Mouse (Mus musculus): ENCODE results near the gene Cntln. TPM values are rescaled to one million over a fixed set of nuclear protein-coding genes. Genes with fewer than 3 reads are reported as not detected.
A peak's percentile ranks its signal among the peaks of the same experiment; 100 is the strongest.

Gene Cntln
- total RNA-seq, 2 experiments from 2014 or later = 8.6 to 9.8 TPM

GRCm38 (mm10) chr4:85168001-85168400 lies 283.9 kb downstream of the Cntln start:
- Histone ChIP-seq H3K27ac (no peak overlapping the region), H3K4me3 (no peak overlapping the region)
- DNase-seq (ENCODE audit: extremely low spot score in 1 of 2, low spot score in 2 of 2) = no peak
- intact Hi-C loops (cut with DNase I) = loop anchor here (10.0 kb wide), 1 partner anchor 867 kb away; no protein-coding TSS in a partner anchor
- no peak for TF ChIP-seq CTCF (IDR thresholded peaks at IDR 0.05)

DNA sequence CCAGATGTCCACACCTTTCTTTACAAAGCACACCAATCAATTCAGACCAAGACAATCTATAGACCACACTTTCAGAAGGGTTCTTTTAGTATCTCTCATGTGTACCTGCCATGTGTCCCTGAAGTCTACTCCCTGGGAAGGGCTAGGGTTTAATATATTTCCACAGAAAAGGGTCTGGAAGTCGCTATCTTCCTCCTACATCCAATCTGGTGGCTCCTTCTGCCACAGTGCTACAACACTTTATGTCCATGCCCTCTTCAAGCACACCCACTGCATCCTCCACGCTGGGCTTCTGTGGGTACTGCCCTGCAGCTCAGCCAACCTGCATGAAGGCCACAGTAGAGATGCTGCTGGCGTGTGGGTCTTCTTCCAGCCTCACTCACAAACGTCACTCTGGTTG lies 291.4 kb downstream of the Cntln start:
- intact Hi-C loops (cut with DNase I) = loop anchor here (5.0 kb wide), 1 partner anchor 152 kb away; no protein-coding TSS in a partner anchor
- TF ChIP-seq CTCF (IDR thresholded peaks at IDR 0.05) = no peak
- H3K27ac ChIP-seq = peak overlapping the region; percentile 38; the same call in 1 of the 2 replicates
- DNase-seq (ENCODE audit: extremely low spot score in 1 of 2, low spot score in 2 of 2) = peak in 1 of 2 experiments; percentile 47
- H3K4me3 ChIP-seq = no peak overlapping the region

- no peak overlapping the region for H3K4me3 ChIP-seq
- intact Hi-C loops (cut with DNase I) = loop anchor here (5.0 kb wide), 1 partner anchor 149 kb away; no protein-coding TSS in a partner anchor
- no peak for TF ChIP-seq CTCF (IDR thresholded peaks at IDR 0.05)
- DNase-seq (ENCODE audit: extremely low spot score in 1 of 2, low spot score in 2 of 2) = no peak
- H3K27ac ChIP-seq = no peak overlapping the region
Measured at GRCm38 (mm10) chr4:85178394-85179051, 294.4 kb downstream of the Cntln start.

Other genes with a start within 250 kb of the Cntln start
- gene Bnc2, start 209.0 kb upstream of the Cntln start, total RNA-seq (2021) = 1 to 10 TPM; 1.5 to 2.8 TPM